32 mouse cellular contexts compared by ENCODE assay signal in genomic region chr15:27519857-27520256, GRCm38 (mm10). TPM values are rescaled to one million over a fixed set of nuclear protein-coding genes. Genes with fewer than 3 reads are reported as not detected.
DNase-seq lines count a peak whose midpoint lies in the region; ATAC-seq and TF ChIP-seq lines count a peak whose summit lies in the region.
"Had no signal": no experiment of that assay in that cellular context is flagged by ENCODE, and none has a peak within 500 bp of the region (broad histone marks: within the 10 kb centered on the region; RNA-seq: fewer than 3 reads in every experiment).

No protein-coding gene starts in this region.

- no peak overlapping the region for H3K9ac ChIP-seq in liver, postnatal 0 days (replicated peaks)
- H3K9ac ChIP-seq in intestine, embryonic 16.5 days (ENCODE audit: low read depth, low read length) = no peak overlapping the region
- no peak overlapping the region for H3K9ac ChIP-seq in midbrain, embryonic 15.5 days
- H3K9ac ChIP-seq: embryonic facial prominence, embryonic 13.5 days; forebrain, embryonic 13.5 days; heart, embryonic 12.5 days; heart, embryonic 15.5 days; hindbrain, embryonic 13.5 days had no signal

- no peak for TF ChIP-seq CTCF in liver, postnatal 0 days (IDR thresholded peaks at IDR 0.05; ENCODE audit: low read depth)

- H3K4me3 ChIP-seq in liver, postnatal 0 days (ENCODE audit: low read depth, low read length) = no peak overlapping the region
- no peak overlapping the region for H3K4me3 ChIP-seq in myocyte
- no peak overlapping the region for H3K4me3 ChIP-seq in intestine, embryonic 16.5 days (ENCODE audit: low read length)
- H3K4me3 ChIP-seq in midbrain, embryonic 15.5 days = no peak overlapping the region
- H3K4me3 ChIP-seq: embryonic facial prominence, embryonic 10.5 days; embryonic facial prominence, embryonic 13.5 days; erythroblast, embryonic 14.5 days; forebrain, embryonic 10.5 days; forebrain, embryonic 13.5 days; heart, embryonic 12.5 days; heart, embryonic 15.5 days; hindbrain, embryonic 10.5 days; hindbrain, embryonic 13.5 days had no signal

- no peak overlapping the region for H3K4me2 ChIP-seq in liver, postnatal 0 days (ENCODE audit: low read depth, low read length)
- no peak overlapping the region for H3K4me2 ChIP-seq in myocyte (ENCODE audit: low read depth)
- no peak overlapping the region for H3K4me2 ChIP-seq in intestine, embryonic 16.5 days (ENCODE audit: low read depth, low read length)
- no peak overlapping the region for H3K4me2 ChIP-seq in midbrain, embryonic 15.5 days
- H3K4me2 ChIP-seq: embryonic facial prominence, embryonic 13.5 days; forebrain, embryonic 13.5 days; heart, embryonic 12.5 days; heart, embryonic 15.5 days; hindbrain, embryonic 13.5 days had no signal

- DNase-seq in liver, postnatal 0 days = no peak
- no peak for DNase-seq in liver
- DNase-seq: adrenal gland, adult 2 months; adrenal gland, postnatal 14 days; B cell, adult 2 months; cerebellum, adult 11 months; cerebellum, adult 2 months; cerebellum, adult 9-11 months; cerebellum, postnatal 25 days; embryo, embryonic 11 days; gastrocnemius, postnatal 14 days; heart, adult 18-20 months; heart, postnatal 10 days; heart, postnatal 36 days had no signal

- no peaks in the 10 kb centered on the region for H3K9me3 ChIP-seq in liver, postnatal 0 days (ENCODE audit: low read length)
- no peaks in the 10 kb centered on the region for H3K9me3 ChIP-seq in intestine, embryonic 16.5 days (ENCODE audit: control insufficient read depth, low read length)
- H3K9me3 ChIP-seq in midbrain, embryonic 15.5 days = no peaks in the 10 kb centered on the region
- H3K9me3 ChIP-seq: embryonic facial prominence, embryonic 13.5 days; forebrain, embryonic 10.5 days; forebrain, embryonic 13.5 days; heart, embryonic 12.5 days; heart, embryonic 15.5 days; hindbrain, embryonic 10.5 days; hindbrain, embryonic 13.5 days had no signal

- peaks cover 94% of the 10 kb centered on the region for H3K79me2 ChIP-seq in myocyte (ENCODE audit: control insufficient read depth, insufficient read depth)

- no peak for TF ChIP-seq POLR2A in myocyte (IDR thresholded peaks at IDR 0.05; ENCODE audit: insufficient read length, low read depth)

- no peak overlapping the region for H3K27ac ChIP-seq in liver, postnatal 0 days (ENCODE audit: low read depth)
- no peak overlapping the region for H3K27ac ChIP-seq in intestine, embryonic 16.5 days (ENCODE audit: low read length)
- no peak overlapping the region for H3K27ac ChIP-seq in midbrain, embryonic 15.5 days
- H3K27ac ChIP-seq: embryonic facial prominence, embryonic 10.5 days; embryonic facial prominence, embryonic 13.5 days; forebrain, embryonic 10.5 days; forebrain, embryonic 13.5 days; heart, embryonic 15.5 days; hindbrain, embryonic 10.5 days; hindbrain, embryonic 13.5 days had no signal

- no peaks in the 10 kb centered on the region for H3K36me3 ChIP-seq in liver, postnatal 0 days (replicated peaks; ENCODE audit: insufficient read depth, low read length)
- H3K36me3 ChIP-seq in myocyte (ENCODE audit: control insufficient read depth, insufficient read depth) = no peaks in the 10 kb centered on the region
- H3K36me3 ChIP-seq in intestine, embryonic 16.5 days (ENCODE audit: control insufficient read depth, insufficient read depth, low read length) = no peaks in the 10 kb centered on the region
- H3K36me3 ChIP-seq in midbrain, embryonic 15.5 days (replicated peaks) = no peaks in the 10 kb centered on the region
- H3K36me3 ChIP-seq: embryonic facial prominence, embryonic 10.5 days; embryonic facial prominence, embryonic 13.5 days; forebrain, embryonic 10.5 days; heart, embryonic 15.5 days; hindbrain, embryonic 10.5 days; hindbrain, embryonic 13.5 days had no signal

- 0 out of 2 replicates have a peak, but pooled peaks cover under 1% of the 10 kb centered on the region for H3K4me1 ChIP-seq in liver, postnatal 0 days (ENCODE audit: insufficient read depth)
- 0 out of 2 replicates have a peak, but pooled peaks cover under 1% of the 10 kb centered on the region for H3K4me1 ChIP-seq in intestine, embryonic 16.5 days (ENCODE audit: control insufficient read depth, insufficient read depth, low read length)
- peaks cover 5% of the 10 kb centered on the region; the same call in 1 of the 2 replicates for H3K4me1 ChIP-seq in midbrain, embryonic 15.5 days

- H3ac ChIP-seq in myocyte (ENCODE audit: control insufficient read depth, insufficient read length) = no peak overlapping the region

- WGBS in liver, postnatal 0 days (ENCODE audit: insufficient replicate concordance) = 71% methylated on average over 7 of the region's 7 CpGs
- WGBS in intestine, embryonic 16.5 days = 91% methylated on average over 7 of the region's 7 CpGs
- WGBS in midbrain, embryonic 15.5 days = 93% methylated on average over 7 of the region's 7 CpGs

- H3K27me3 ChIP-seq in liver, postnatal 0 days (ENCODE audit: insufficient read depth, low read length) = no peaks in the 10 kb centered on the region
- no peaks in the 10 kb centered on the region for H3K27me3 ChIP-seq in myocyte (ENCODE audit: control insufficient read depth, insufficient read depth, insufficient read length)
- H3K27me3 ChIP-seq in intestine, embryonic 16.5 days (replicated peaks; ENCODE audit: control insufficient read depth, insufficient read depth, low read length) = no peaks in the 10 kb centered on the region
- no peaks in the 10 kb centered on the region for H3K27me3 ChIP-seq in midbrain, embryonic 15.5 days (replicated peaks)
- H3K27me3 ChIP-seq: embryonic facial prominence, embryonic 13.5 days; forebrain, embryonic 13.5 days; heart, embryonic 12.5 days; heart, embryonic 15.5 days; hindbrain, embryonic 13.5 days had no signal

- TF ChIP-seq EP300 in liver, postnatal 0 days (IDR thresholded peaks at IDR 0.05; ENCODE audit: low read depth) = no peak

- 0 out of 2 replicates have a peak, but pooled peaks have one; percentile 17 for ATAC-seq in liver, postnatal 0 days
- ATAC-seq in common myeloid progenitor, adult 5-6 weeks (replicated peaks; ENCODE audit: low read depth, poor library complexity, severe bottlenecking) = peak; percentile 45
- peak; percentile 68 for ATAC-seq in megakaryocyte progenitor cell, adult 5-6 weeks (replicated peaks; ENCODE audit: poor library complexity)
- no peak for ATAC-seq in intestine, embryonic 16.5 days
- ATAC-seq in erythroid progenitor cell, adult 5-6 weeks (replicated peaks; ENCODE audit: low FRiP score, poor library complexity, severe bottlenecking) = no peak
- no peak for ATAC-seq in midbrain, embryonic 15.5 days (replicated peaks)
- ATAC-seq: CD4-positive, CD25-positive, alpha-beta regulatory T cell, adult 4 months; forebrain, embryonic 13.5 days; forebrain, embryonic 16.5 days; hindbrain, embryonic 16.5 days had no signal

TF ChIP-seq in myocyte, 11 proteins besides CTCF, POLR2A, EP300 and RAD21:
- TF ChIP-seq CEBPB (IDR thresholded peaks at IDR 0.05; ENCODE audit: insufficient read depth, poor library complexity, severe bottlenecking) = 0 out of 2 replicates have a peak, but pooled peaks have one; percentile 30
- no peak for TF ChIP-seq TCF12 (IDR thresholded peaks at IDR 0.05; ENCODE audit: insufficient read depth, poor library complexity, severe bottlenecking)

RNA-seq across cellular contexts. Expression of gene Ank, which starts 53.4 kb away (rescaled TPM):
- 7.8 and 8.3 TPM in 2 replicates for polyA plus RNA-seq in liver, postnatal 0 days (2015; fragmentation: Nextera tagmentation; extraction: Ambion mirVana)
- total RNA-seq in common myeloid progenitor, adult 5-6 weeks (2017) = 28.5 and 29.8 TPM in 2 replicates
- 23.2 and 24.7 TPM in 2 replicates for total RNA-seq in megakaryocyte progenitor cell, adult 5-6 weeks (2015)
- total RNA-seq in megakaryocyte progenitor cell, adult 5-6 weeks (2017) = 9.7 and 10.3 TPM in 2 replicates
- polyA plus RNA-seq in myocyte (2012; fragmentation: generic; extraction: Trizol) = 103 TPM
- polyA plus RNA-seq in intestine, embryonic 16.5 days (2015; fragmentation: Nextera tagmentation; extraction: Ambion mirVana) = 5.9 and 12.1 TPM in 2 replicates
- 137 and 158 TPM in 2 replicates for total RNA-seq in erythroid progenitor cell, adult 5-6 weeks (2015; ENCODE audit: low replicate concordance)
- total RNA-seq in erythroid progenitor cell, adult 5-6 weeks (2017; ENCODE audit: low replicate concordance) = 64.9 and 79.8 TPM in 2 replicates
- 12.9 and 13.2 TPM in 2 replicates for polyA plus RNA-seq in midbrain, embryonic 15.5 days (2015; fragmentation: Nextera tagmentation; extraction: Ambion mirVana)

Comparison
In these comparisons a context has a peak if more than half of its experiments do, and no peak if none do; other contexts are left out.
1. ATAC-seq: peak in liver, postnatal 0 days (single experiment), common myeloid progenitor, adult 5-6 weeks (single experiment) and megakaryocyte progenitor cell, adult 5-6 weeks (single experiment); none in intestine, embryonic 16.5 days (single experiment), erythroid progenitor cell, adult 5-6 weeks (single experiment) and midbrain, embryonic 15.5 days (single experiment).